In the genomic region with DNA sequence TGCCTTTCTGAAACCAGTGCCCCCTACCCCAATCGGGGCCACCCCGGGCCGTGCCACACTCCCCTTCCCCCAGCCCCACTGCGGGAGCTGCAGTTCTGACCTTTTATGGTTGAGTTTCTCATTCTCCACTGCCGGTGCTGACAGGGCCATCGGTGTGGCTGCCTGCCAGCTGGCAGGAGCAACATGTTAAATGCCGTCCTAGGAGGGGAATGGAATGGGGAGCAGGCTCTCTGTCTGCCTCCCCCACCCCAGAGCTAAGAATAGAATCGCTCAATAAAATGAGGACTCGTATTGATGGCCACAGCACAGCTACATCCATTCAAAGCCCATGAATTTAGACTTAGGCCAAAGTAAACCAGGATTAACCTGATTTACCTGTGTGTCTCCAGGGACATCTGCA, we compare ENCODE assay signal across 8 mouse cellular contexts.
DNase-seq lines count a peak whose midpoint lies in the region; ATAC-seq and TF ChIP-seq lines count a peak whose summit lies in the region.

No protein-coding gene starts in this region.

- ATAC-seq in heart, embryonic 14.5 days (ENCODE audit: insufficient number of reproducible peaks, insufficient read depth, low FRiP score, low read depth) = peak; percentile 85
- ATAC-seq in midbrain, postnatal 0 days (ENCODE audit: low FRiP score) = no peak
- ATAC-seq in frontal cortex, adult (ENCODE audit: low TSS enrichment) = no peak

- H3K4me3 ChIP-seq in heart, embryonic 14.5 days (ENCODE audit: control insufficient read depth in 1 of 2, insufficient read depth in 1 of 2, low read depth in 1 of 2, low read length in 2 of 2) = no peak overlapping the region
- H3K4me3 ChIP-seq in midbrain, postnatal 0 days (ENCODE audit: low read depth, low read length) = no peak overlapping the region

- 0 out of 2 replicates have a peak overlapping the region, but pooled peaks have one; percentile 41 for H3K9ac ChIP-seq in heart, embryonic 14.5 days (ENCODE audit: low read length)
- H3K9ac ChIP-seq in midbrain, postnatal 0 days (replicated peaks; ENCODE audit: low read length, poor library complexity, severe bottlenecking) = no peak overlapping the region

- H3K27me3 ChIP-seq in heart, embryonic 14.5 days (ENCODE audit: control insufficient read depth, insufficient read depth, low read length) = no peaks in the 10 kb centered on the region
- no peaks in the 10 kb centered on the region for H3K27me3 ChIP-seq in midbrain, postnatal 0 days (ENCODE audit: insufficient read depth, low read length)

- peak; percentile 41 to 66 for DNase-seq in cerebellum, postnatal 25 days
- DNase-seq in cerebellum, adult 11-12 months = no peak
- DNase-seq in brain, embryonic 14.5 days (ENCODE audit: low read depth) = peak; percentile 87
- peak; percentile 91 for DNase-seq in kidney, postnatal 14 days
- DNase-seq in midbrain, postnatal 0 days (ENCODE audit: low spot score) = peak; percentile 72
- DNase-seq in frontal cortex, postnatal 36 days (ENCODE audit: low spot score in 2 of 2) = no peak

- H3K4me1 ChIP-seq in heart, embryonic 14.5 days (ENCODE audit: control insufficient read depth in 2 of 2, insufficient read depth in 2 of 2, low read length in 2 of 2) = peaks cover 39 to 58% of the 10 kb centered on the region in 2 experiments
- no peaks in the 10 kb centered on the region for H3K4me1 ChIP-seq in midbrain, postnatal 0 days (ENCODE audit: insufficient read depth, low read length)

- peak overlapping the region; percentile 96 to 97 for H3K27ac ChIP-seq in heart, embryonic 14.5 days (replicated peaks in 1 of 2; ENCODE audit: control insufficient read depth in 1 of 2, insufficient read depth in 1 of 2, low read depth in 2 of 2, low read length in 2 of 2)
- no peak overlapping the region for H3K27ac ChIP-seq in midbrain, postnatal 0 days (ENCODE audit: low read depth, low read length)

- 1% methylated on average over 9 of the region's 9 CpGs for whole genome bisulfite sequencing in heart, embryonic 14.5 days
- WGBS in midbrain, postnatal 0 days = 47% methylated on average over 9 of the region's 9 CpGs

- no peaks in the 10 kb centered on the region for H3K36me3 ChIP-seq in heart, embryonic 14.5 days (ENCODE audit: control insufficient read depth, insufficient read depth, low read length)
- no peaks in the 10 kb centered on the region for H3K36me3 ChIP-seq in midbrain, postnatal 0 days (ENCODE audit: insufficient read depth, low read length)

- TF ChIP-seq POLR2A in brain, embryonic 14.5 days (IDR thresholded peaks at IDR 0.05; ENCODE audit: borderline replicate concordance, extremely low read depth, insufficient read depth, insufficient read length, poor library complexity, severe bottlenecking) = no peak

- TF ChIP-seq CTCF in brain, embryonic 14.5 days (IDR thresholded peaks at IDR 0.05; ENCODE audit: borderline replicate concordance, extremely low read depth, insufficient read depth, insufficient read length) = no peak
- no peak for TF ChIP-seq CTCF in midbrain, postnatal 0 days (IDR thresholded peaks at IDR 0.05)

- no peaks in the 10 kb centered on the region for H3K9me3 ChIP-seq in heart, embryonic 14.5 days (ENCODE audit: control insufficient read depth, low read length)
- no peaks in the 10 kb centered on the region for H3K9me3 ChIP-seq in midbrain, postnatal 0 days (ENCODE audit: low read length)

- peak overlapping the region; percentile 33; the same call in 1 of the 2 replicates for H3K4me2 ChIP-seq in heart, embryonic 14.5 days (ENCODE audit: low read length)
- H3K4me2 ChIP-seq in midbrain, postnatal 0 days (ENCODE audit: low read depth, low read length, poor library complexity, severe bottlenecking) = no peak overlapping the region

Comparison
In these comparisons a context has a peak if more than half of its experiments do, and no peak if none do; other contexts are left out.
1. DNase-seq: peak in cerebellum, postnatal 25 days (2 of 2), brain, embryonic 14.5 days (single experiment), kidney, postnatal 14 days (single experiment) and midbrain, postnatal 0 days (single experiment); none in cerebellum, adult 11-12 months (single experiment) and frontal cortex, postnatal 36 days (0 of 2).